Mouse (Mus musculus) erythroblast, adult 5-6 weeks (primary cell): ENCODE results near the gene Chn1. TPM values are rescaled to one million over a fixed set of nuclear protein-coding genes. Genes with fewer than 3 reads are reported as not detected.

Experiments used
- ATAC-seq: replicated peaks from 2 replicates; pipeline ENCODE4 v1.8.0; 2016; ENCODE audit warnings: moderate number of reproducible peaks, mild to moderate bottlenecking, moderate TSS enrichment, inconsistent platforms; ENCODE audit not compliant: poor library complexity, low FRiP score, severe bottlenecking
- total RNA-seq, 2 experiments: library from RNA; stranded (forward) in 1 of 2; stranded (reverse) in 1 of 2; fragments of 150-400 nt in 1 of 2; fragments of 200-764, 138-1000 nt in 1 of 2; gene quantifications; 2 replicates each; pipeline versions ENCODE4 v1.2.3 to v1.2.4; 2015 to 2017; ENCODE audit warnings: low replicate concordance in 2 of 2

Gene Chn1
- total RNA-seq, 2 experiments from 2014 or later: not detected

DNA sequence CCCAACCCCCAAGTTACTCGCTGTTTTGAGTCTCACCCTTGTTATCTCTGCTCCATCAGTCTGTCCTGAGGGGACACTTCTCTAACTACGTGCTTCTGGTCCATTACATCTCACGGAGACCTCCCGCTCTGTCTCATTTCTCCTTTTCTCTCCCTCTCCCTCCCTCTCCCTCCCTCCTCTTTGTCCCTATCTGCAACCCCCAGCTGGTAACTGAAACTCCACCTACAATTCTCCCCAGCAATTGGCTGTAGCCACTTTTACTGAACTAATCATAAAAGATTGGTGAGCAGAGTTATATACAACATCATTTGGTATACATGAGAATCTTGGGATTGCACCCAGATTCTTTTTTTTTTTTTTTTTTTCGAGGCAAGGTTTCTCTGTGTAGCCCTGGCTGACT, 16.1 kb downstream of the Chn1 start:
- ATAC-seq: no peak

DNA sequence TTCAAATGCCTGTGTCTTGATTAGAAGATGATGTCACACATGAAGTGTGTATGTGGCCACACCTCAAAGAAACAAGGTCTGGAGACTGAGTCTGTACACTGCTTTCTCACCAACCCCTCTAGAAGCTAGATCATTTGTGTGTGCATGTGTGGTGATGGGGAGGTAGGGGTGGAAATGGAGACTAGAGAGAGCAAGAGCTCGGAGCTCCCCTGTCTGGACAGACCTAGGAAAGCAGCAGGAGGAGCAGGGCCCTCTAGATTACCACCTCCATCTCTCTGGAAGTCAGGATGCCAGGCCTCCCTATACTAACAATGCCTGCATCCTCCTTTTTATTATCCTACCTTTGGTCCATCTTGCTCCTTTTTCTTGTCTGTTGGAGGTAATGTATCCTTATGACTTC, 27.8 kb downstream of the Chn1 start:
- no peak for ATAC-seq

DNA sequence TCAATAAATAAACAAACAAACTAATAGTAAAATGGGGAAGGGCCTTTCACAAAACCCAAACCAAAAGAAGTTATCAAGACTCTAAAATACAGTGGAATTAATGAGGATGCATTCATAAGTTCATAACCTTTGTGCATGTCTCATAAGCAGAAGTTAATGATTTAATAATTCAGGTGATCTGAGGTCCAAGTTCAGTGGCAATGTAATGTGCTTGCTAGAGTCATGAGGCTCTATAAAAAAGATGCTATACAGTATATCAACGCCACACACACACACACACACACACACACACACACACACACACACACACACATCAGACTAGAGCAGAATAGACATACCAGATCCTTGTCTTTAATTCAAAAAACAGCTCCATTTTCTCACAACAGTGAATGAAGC, 28.8 kb downstream of the Chn1 start:
- no peak for ATAC-seq

DNA sequence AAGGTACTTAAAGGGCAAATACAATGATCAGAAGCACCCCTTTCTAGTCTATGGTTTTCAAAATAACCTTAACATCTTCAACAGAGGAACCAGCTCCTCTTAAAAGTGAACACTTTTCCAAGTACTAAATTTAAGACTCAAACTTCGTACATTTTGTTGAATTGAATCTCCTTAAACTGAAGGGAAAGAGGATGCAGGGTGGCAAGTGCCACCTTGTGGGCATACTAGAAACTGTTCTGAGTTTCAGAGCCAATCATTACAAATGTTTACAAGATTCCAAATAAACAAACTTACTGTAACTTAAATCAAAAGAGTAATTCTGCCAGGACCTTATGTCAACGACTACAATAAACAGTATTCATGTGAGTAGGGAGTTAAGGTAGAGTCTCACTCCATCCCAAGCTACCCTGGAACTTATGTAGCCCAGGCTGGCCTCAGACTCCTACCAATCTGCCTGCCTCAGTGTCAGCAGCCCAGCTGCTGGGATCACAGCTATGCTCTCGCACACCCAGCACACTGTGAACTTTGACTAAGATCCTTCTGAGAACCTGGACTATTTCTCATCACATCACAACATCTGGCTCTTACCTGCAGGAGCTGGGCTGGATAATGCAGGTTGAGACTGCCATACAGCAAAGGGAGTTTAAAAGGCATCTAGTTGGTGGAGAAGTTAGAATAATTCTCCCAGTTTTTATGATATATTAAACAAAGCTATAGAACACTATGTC, 29.3 kb downstream of the Chn1 start:
- ATAC-seq: no peak

DNA sequence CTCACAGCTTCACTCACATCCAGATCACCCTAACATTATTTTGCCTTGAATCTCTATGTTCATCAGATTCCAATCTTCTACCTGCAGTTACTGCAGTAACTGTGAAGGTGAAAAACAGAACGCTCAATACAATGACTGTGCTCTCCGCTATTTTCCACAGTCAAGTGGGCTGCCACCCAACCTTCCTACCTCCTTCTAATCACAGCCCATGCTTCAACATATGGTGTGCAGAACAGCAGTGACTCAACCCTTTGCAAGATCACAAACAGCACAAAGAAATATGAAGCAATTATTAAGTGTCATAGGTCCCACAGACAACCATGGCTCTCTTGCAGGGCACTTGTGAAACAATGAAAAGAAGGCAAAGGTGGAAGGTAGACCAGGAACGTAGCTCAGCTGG, 33.9 kb downstream of the Chn1 start:
- no peak for ATAC-seq

DNA sequence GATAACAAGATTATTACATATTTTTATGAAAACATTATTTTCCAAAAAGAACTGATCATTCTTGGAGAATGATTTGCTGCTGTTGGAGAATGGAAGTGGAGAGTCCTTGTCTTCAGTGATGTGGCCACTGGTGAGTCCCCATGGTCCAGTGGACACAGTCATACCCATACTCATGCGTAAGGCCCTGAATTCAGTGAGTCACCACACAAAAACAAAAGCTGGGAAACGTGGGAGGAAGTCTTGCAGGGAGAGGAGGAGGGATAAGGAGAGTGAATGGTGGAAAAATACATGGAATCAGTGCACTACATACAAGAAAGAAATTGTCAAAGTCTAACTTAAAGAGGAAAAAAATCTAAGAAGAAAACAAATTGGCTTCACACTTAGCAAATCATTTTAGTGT, 47.3 kb downstream of the Chn1 start:
- ATAC-seq: no peak

DNA sequence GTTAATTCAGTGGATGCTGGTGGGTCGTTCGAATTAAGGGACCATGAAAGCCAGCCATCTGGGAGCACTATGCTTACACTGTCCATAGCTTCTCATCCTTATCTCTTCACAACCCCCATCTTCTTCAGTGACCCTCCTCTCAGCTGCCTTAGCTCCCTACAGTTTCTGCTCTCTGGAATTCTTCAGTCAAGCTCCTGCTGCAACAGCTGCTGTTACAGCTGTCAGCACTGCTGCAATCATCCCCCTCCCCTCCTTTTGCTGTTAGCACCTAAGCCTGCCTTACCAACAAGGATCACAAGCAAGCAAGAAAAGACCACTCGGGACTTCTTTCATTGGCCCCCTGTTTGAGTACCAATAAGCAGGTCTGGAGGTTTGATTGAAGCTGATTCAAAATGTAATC, 50.2 kb downstream of the Chn1 start:
- no peak for ATAC-seq

DNA sequence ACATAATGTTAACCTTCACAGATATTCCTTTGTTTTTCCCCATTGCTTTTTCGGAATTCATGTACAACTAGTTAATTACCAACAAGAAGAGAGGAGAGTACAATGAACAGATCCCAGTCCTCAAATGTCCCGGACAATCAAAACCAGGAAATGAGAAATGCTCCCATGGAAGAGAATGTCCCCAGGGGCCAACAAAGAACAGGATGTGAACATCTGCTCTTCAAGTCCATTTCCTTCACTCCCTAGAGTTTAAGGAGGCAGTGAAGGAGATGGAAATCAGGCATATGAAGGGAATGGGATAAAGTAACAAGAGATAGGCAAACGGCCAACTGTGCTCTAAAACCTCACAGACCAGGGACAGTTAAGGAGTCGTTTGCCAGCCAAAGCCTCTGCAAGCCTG, 53.3 kb downstream of the Chn1 start:
- no peak for ATAC-seq

DNA sequence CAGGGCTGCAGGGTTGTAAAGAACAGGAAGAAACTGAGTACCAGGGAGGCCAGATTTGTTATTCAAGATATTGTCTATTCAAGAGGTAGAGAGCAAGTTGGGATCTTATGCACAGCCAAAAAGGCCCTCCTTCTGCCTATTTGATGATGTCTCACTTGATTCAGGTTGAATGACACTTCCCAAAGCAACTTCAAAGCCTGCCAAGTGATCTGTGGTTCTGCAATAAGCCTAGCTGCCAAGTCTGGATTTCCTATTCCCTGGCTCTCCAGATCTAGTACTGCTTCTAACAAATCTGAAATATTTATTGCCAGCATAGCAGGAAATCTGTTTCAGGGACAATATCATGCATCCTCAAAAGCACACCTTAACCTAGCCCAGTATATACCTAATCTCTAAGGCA, 62.7 kb downstream of the Chn1 start:
- ATAC-seq: no peak

DNA sequence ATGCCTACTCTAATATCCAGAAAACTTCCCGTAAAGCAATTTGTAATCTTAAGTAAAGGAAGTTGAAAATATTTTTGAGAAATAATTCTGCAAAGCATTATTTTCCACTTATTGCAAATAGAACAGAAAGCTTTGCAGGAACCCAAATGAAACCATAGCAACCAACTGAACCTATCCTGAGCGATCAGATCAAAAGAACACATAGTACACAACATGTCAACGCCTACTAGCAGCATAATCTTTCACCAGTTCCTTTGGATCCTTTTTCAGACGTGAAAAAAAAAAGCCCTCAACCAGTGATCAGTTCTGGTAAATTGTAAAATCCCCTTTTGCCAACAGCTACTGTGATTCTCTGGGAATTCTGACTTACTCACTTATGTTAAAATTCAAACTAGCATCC, 82.1 kb downstream of the Chn1 start:
- ATAC-seq: no peak

DNA sequence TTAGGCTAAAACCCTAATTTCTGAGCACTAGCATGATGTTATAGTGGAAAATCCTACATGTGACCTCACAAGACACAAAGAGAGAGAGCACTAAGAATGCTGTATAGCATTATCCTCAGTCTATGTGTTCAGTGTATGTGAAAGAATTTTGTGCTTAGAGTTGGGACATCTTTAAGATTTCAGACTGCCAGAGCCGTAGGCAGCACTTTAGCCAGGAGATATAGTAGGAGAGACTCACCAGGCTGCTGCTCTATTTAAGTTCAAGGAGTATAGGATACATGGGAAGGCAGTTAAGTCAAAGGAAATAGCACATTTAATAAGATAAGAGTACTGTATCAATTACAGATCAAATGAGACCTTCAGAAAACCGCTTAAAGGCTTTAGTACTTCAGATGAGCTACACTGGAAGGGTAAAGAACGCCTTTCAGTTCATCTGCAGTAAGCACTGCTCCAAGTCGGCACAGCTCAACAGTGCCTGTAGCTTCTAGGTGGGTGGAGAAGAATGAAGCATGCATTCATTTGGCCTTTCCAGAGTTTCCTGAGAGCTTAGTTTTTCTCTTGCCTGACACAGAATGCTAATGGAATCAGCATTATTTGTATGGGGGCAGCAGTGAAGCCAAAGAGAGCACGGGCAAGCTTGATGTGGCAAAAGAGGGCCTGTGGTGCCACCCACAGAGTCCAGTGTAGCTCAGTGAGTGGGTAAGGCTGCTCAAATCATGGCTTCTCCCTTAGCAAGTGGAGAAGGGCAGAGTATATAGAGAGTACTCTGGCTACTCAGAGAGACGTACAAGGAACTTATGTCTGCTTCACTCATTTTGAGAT, 84.2 kb downstream of the Chn1 start:
- ATAC-seq: no peak

DNA sequence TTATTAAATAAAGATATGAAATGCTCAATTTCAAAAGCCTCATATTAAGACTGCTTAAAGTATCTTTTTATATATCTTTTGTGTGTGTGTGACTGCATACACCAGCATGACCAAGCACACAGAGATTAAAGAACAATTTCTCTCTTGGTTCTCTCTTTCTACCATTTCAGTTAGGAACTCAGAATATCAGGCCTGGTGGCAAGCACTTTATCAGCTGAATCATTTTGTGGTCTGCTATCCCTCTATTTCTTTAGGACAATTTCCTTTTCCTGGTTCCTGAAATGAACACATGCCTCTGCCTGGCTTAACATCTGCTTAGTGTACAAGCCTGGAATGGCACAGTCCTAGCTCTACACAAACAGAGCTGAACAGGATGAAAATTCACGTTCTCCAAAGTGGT, 92.6 kb downstream of the Chn1 start:
- no peak for ATAC-seq

DNA sequence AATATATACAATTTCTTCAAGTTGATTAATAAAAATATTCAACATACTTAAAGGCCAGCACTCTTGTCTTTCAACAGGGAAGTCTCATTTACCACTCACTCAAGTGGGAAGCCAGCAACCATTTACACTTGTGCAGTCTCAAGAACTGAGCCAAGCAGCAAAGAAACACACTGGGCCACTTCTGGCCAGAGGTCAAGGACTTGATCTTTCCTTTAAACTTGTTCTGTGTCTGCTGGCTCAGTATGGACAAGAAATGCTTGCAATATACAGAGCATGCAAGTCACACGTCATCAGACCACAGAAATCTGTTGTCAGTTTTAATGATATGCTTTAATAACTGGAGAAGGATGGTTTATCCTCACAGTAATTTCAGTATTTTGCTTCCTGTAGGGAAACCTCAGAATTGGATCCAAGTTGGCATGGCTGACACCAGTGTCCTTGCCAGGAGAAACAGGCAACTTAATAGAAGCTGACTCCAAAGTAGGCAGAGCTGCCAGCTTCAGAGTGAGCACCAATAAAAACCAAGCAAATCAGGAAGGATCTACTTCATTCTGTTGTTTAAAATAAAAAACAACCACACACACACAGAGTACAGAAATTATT, 94.6 kb downstream of the Chn1 start:
- ATAC-seq: no peak

DNA sequence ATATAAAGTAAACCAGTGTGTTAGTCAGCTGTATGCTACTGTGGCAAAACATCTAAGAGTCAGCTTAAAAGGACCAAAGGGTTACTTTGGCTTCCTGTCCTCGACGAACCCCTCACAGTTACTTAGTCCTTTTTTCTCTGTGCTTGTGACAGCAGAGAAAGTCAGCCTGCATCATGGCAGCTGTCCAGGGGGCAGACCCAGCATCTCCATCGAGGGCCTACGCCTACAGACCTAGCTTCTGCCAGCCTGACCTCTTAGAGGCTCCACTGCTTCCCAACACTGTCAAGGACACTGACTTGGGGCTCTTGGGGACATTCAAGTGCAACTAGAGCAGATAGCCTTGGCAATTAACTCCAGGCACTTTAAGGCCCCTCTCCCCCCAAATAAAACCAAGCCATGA, 106.5 kb downstream of the Chn1 start:
- ATAC-seq: no peak

DNA sequence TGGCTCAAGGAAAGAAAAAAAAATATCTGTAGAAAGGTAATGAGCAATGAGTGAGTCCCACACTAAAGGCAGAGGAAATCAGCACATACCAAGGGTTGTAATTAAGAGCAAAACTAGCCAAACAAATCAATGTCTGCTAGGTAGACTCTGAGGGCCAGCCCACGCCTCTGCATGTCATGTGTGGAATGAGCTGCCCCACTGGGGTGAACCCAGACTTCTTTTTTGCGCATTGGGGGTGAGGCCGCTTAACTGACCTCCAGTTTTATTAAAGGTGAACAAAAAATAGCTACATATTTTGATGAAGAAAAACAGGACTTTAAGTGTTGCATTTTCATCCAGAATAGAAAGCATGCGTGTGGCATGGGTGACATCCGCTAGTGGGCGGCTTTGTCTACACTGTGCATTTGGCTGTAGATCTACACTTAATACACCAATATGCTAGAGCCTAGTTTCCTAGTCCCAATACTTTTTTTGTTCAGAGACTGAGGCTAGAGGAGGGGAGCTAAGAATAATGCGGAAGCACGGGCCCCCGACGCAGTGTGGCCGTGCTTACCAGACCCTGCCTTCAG, 114.5 kb downstream of the Chn1 start:
- ATAC-seq: no peak

DNA sequence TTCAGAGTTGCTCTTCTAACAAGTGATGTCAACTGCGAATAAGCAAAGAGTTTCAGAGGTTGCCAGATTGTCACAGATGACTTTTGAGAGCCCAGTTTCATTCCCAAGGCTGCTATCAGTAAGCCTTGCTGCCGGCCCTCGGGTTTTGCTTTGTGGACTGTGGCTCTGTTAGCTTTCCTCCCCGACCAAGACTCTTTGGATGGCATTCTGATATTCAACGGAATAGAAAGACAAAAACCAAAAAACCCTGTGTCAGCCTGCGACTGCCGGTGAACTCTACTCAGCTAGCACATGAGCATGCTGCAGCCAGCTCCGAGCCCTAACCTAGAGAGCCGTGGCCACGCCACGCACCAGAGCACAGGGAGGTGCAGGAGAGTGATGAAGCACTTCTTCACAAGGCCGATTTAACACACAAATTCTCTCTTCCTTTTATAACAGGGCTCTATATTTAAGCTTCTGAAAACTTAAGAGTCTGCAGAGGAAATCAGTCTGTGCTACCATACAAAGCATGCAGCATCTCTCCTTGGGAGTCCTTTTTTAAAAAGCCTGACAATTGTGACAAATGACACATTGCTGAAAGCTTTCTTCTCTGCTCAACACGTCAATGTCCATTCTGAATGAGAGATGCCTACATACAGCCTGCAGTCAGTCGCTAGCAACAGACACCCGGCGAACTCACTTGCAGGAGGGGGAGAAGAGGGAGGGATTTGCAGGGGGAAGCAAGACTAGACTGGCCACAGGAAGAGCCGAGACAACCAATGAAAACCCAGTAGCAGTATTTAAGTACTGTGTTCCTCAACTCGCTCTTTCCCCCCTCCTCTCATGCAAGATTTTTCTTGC, 115.2 kb downstream of the Chn1 start:
- ATAC-seq: no peak

DNA sequence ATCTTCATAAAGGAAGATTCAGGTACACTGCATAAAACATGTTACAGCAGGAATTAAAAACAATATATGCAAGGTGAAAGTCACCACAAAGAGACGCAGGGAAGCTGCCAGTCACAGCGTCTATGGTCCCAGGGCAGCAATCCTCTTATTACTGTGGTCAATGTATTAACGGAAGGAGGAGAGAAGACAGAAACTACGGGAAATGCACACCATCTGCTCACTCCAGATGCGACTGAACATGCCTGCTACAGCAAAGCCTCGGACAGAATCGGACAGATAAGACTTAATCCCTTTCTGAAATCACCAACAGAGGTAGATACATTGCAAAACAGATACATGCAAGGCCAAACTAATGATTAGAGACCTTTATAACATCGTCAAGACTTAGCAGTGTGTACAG, 116.1 kb downstream of the Chn1 start:
- no peak for ATAC-seq

DNA sequence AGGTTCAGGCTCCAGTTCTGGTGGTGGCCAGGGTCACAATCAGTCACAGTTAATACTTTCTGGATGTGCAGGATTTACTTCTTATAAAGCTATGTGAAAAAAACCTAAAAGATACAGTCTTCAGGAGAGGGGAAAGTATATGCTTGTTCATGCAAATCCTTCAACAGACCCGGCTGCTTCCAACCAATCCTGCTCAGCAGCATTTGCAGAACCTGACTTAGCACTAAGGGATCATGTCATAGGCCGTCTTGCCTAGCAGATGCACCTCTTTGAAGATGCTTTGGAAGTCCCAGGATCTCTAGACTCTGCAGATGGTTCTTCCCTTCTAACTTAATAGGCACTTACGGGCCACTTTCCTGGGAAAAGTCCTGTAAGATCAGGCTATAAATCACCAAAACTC, 117.2 kb downstream of the Chn1 start:
- ATAC-seq: no peak

DNA sequence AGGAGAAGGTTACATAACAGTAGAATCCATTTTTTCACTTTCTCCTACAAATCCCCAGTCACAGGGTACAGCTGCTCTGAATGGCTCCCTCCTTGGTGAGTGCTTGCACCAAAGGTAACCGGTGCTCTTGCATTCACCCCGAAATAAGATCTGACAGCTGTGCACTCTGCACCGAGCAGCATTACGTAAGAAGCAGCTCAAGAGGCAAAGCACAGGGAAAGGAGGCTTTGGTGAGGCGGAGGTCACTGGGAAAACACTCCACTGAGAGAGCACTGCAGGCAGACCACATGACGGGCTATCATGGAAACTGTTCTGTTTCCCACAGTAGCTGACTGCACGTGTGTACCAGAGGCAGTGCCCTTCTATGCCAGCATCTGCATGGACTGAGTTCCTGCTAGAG, 118.0 kb downstream of the Chn1 start:
- no peak for ATAC-seq

DNA sequence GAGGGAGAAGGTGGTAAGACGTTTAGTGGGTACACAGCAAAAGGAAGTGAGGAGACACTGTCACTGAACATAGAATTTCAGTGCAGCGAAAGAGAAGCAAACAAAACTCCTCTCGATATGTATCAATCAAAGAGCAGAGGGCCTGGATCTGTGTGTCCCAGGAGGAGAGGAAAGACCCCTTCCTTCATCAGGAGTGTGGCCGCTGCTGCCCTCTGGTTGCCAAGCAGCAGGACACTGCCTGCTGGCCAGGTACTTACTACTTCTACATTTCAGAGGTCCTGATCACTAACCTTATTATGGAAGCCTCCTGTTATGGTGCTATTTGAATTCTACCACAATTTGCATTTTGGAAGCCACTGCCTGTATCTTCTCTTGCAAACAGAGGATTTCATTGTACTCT, 119.5 kb downstream of the Chn1 start:
- no peak for ATAC-seq
